ENCODE assay signal across 8 mouse cellular contexts in genomic region chr3:152193177-152193576, GRCm38 (mm10). TPM values are rescaled to one million over a fixed set of nuclear protein-coding genes. Genes with fewer than 3 reads are reported as not detected.
A peak's percentile ranks its signal among the peaks of the same experiment; 100 is the strongest.
DNase-seq lines count a peak whose midpoint lies in the region; ATAC-seq and TF ChIP-seq lines count a peak whose summit lies in the region.

No protein-coding gene starts in this region.

- H3K27me3 ChIP-seq in embryonic facial prominence, embryonic 10.5 days (replicated peaks; ENCODE audit: low read depth, poor library complexity, severe bottlenecking), result no peaks in the 10 kb centered on the region
- H3K27me3 ChIP-seq in neural tube, embryonic 12.5 days (replicated peaks), result no peaks in the 10 kb centered on the region

- peak; percentile 2 for ATAC-seq in inflammation-experienced regulatory T-cells, adult 6 months
- ATAC-seq in neural tube, embryonic 12.5 days (ENCODE audit: low FRiP score, low read depth), result no peak

- WGBS in embryonic facial prominence, embryonic 10.5 days, result 19% methylated on average over 7 of the region's 7 CpGs
- 25% methylated on average over 7 of the region's 7 CpGs for WGBS in neural tube, embryonic 12.5 days

- H3K9ac ChIP-seq in neural tube, embryonic 12.5 days, result peak overlapping the region; percentile 54

- peak overlapping the region; percentile 62 for H3K4me2 ChIP-seq in neural tube, embryonic 12.5 days (replicated peaks)

- peak overlapping the region; percentile 66 for H3K4me3 ChIP-seq in layer of hippocampus, adult 2 months
- peak overlapping the region; percentile 62 for H3K4me3 ChIP-seq in embryonic facial prominence, embryonic 10.5 days
- peak overlapping the region; percentile 38 for H3K4me3 ChIP-seq in neural tube, embryonic 12.5 days

- H3K27ac ChIP-seq in layer of hippocampus, adult 2 months, result peak overlapping the region; percentile 88
- H3K27ac ChIP-seq in embryonic facial prominence, embryonic 10.5 days (replicated peaks), result peak overlapping the region; percentile 79
- peak overlapping the region; percentile 33; the same call in 1 of the 2 replicates for H3K27ac ChIP-seq in neural tube, embryonic 12.5 days

- TF ChIP-seq CTCF in layer of hippocampus, adult 2 months (conservative IDR thresholded peaks at IDR 0.05), result no peak

- no peaks in the 10 kb centered on the region for H3K9me3 ChIP-seq in embryonic facial prominence, embryonic 10.5 days
- no peaks in the 10 kb centered on the region for H3K9me3 ChIP-seq in neural tube, embryonic 12.5 days

- DNase-seq in layer of hippocampus, adult 2 months (ENCODE audit: low spot score in 2 of 2), result no peak
- no peak for DNase-seq in layer of hippocampus, postnatal 25 days (ENCODE audit: extremely low spot score in 1 of 2, low spot score in 1 of 2)
- DNase-seq in embryonic facial prominence, embryonic 10.5 days (ENCODE audit: low spot score), result no peak
- DNase-seq in adrenal gland, postnatal 36 days, result no peak
- no peak for DNase-seq in urinary bladder, adult 2 months (ENCODE audit: low spot score)
- no peak for DNase-seq in gastrocnemius, postnatal 10 days

- no peaks in the 10 kb centered on the region for H3K36me3 ChIP-seq in embryonic facial prominence, embryonic 10.5 days (replicated peaks)
- no peaks in the 10 kb centered on the region for H3K36me3 ChIP-seq in neural tube, embryonic 12.5 days

- peaks cover 20% of the 10 kb centered on the region for H3K4me1 ChIP-seq in embryonic facial prominence, embryonic 10.5 days
- peaks cover 8% of the 10 kb centered on the region; the same call in 1 of the 2 replicates for H3K4me1 ChIP-seq in neural tube, embryonic 12.5 days

RNA-seq across cellular contexts. Expression of gene Dnajb4, which starts 16.9 kb away (rescaled TPM):
- total RNA-seq in layer of hippocampus, adult 2 months (2021), result 10 to 100 TPM; 61.5 to 62.6 TPM
- total RNA-seq in layer of hippocampus, postnatal 25 days (2021), result 10 to 100 TPM; 59.0 to 59.1 TPM
- 18.5 and 20.1 TPM in 2 replicates for polyA plus RNA-seq in embryonic facial prominence, embryonic 10.5 days (2016; fragmentation: Nextera tagmentation; extraction: Ambion mirVana)
- 1 to 10 TPM; 4.6 to 6.1 (median 5.8) TPM for polyA plus RNA-seq in inflammation-experienced regulatory T-cells, adult 6 months (2017; shearing (Covaris generic))
- polyA plus RNA-seq in neural tube, embryonic 12.5 days (2016; fragmentation: Nextera tagmentation; extraction: Ambion mirVana), result 30.3 and 31.5 TPM in 2 replicates
- 10 to 100 TPM; 43.4 to 58.1 TPM for total RNA-seq in adrenal gland, postnatal 36 days (2021)
- polyA plus RNA-seq in urinary bladder, adult 2 months (2012; rRNA removed), result 38.7 and 39.3 TPM in 2 replicates
- total RNA-seq in gastrocnemius, postnatal 10 days (2021), result 10 to 100 TPM; 52.7 to 58.7 TPM

RNA-seq across cellular contexts. Expression of gene Fubp1, which starts 17.0 kb away (rescaled TPM):
- 100 to 1,000 TPM; 123 to 140 TPM for total RNA-seq in layer of hippocampus, adult 2 months (2021)
- total RNA-seq in layer of hippocampus, postnatal 25 days (2021), result 100 to 1,000 TPM; 100 to 138 TPM
- polyA plus RNA-seq in embryonic facial prominence, embryonic 10.5 days (2016; fragmentation: Nextera tagmentation; extraction: Ambion mirVana), result 438 and 447 TPM in 2 replicates
- 100 to 1,000 TPM; 197 to 282 (median 262) TPM for polyA plus RNA-seq in inflammation-experienced regulatory T-cells, adult 6 months (2017; shearing (Covaris generic))
- polyA plus RNA-seq in neural tube, embryonic 12.5 days (2016; fragmentation: Nextera tagmentation; extraction: Ambion mirVana), result 337 and 352 TPM in 2 replicates
- total RNA-seq in adrenal gland, postnatal 36 days (2021), result 100 to 1,000 TPM; 117 to 140 TPM
- 57.6 and 74.3 TPM in 2 replicates for polyA plus RNA-seq in urinary bladder, adult 2 months (2012; rRNA removed)
- 10 to 100 TPM; 39.2 to 71.9 TPM for total RNA-seq in gastrocnemius, postnatal 10 days (2021)

RNA-seq across cellular contexts. Expression of gene Gipc2, which starts 27.1 kb away (rescaled TPM):
- 1 to 10 TPM in 1 of 2 experiments, under 1 TPM in 1; 0.98 to 1.3 TPM for total RNA-seq in layer of hippocampus, adult 2 months (2021)
- total RNA-seq in layer of hippocampus, postnatal 25 days (2021), result 1 to 10 TPM; 1.0 to 1.9 TPM
- polyA plus RNA-seq in embryonic facial prominence, embryonic 10.5 days (2016; fragmentation: Nextera tagmentation; extraction: Ambion mirVana), result 3.6 TPM in 2 replicates
- not detected for polyA plus RNA-seq in inflammation-experienced regulatory T-cells, adult 6 months (2017; shearing (Covaris generic))
- 2.3 and 2.7 TPM in 2 replicates for polyA plus RNA-seq in neural tube, embryonic 12.5 days (2016; fragmentation: Nextera tagmentation; extraction: Ambion mirVana)
- total RNA-seq in adrenal gland, postnatal 36 days (2021), result 1 to 10 TPM in 1 of 2 experiments, under 1 TPM in 1; 0.79 to 1.3 TPM
- polyA plus RNA-seq in urinary bladder, adult 2 months (2012; rRNA removed), result 3.3 and 4.9 TPM in 2 replicates
- total RNA-seq in gastrocnemius, postnatal 10 days (2021), result 1 to 10 TPM in 1 of 2 experiments, under 1 TPM in 1; 0.96 to 1.4 TPM

Comparison
In these comparisons a context has a peak if more than half of its experiments do, and no peak if none do; other contexts are left out.
1. H3K27ac ChIP-seq: peak in every context shown above with its lines; median percentile 88 in layer of hippocampus, adult 2 months; 79 in embryonic facial prominence, embryonic 10.5 days; 33 in neural tube, embryonic 12.5 days.